8 mouse cellular contexts compared by ENCODE assay signal in genomic region chr12:104419136-104419462, GRCm38 (mm10). TPM values are rescaled to one million over a fixed set of nuclear protein-coding genes. Genes with fewer than 3 reads are reported as not detected.
DNase-seq lines count a peak whose midpoint lies in the region; ATAC-seq and TF ChIP-seq lines count a peak whose summit lies in the region.

No protein-coding gene starts in this region.

- H3K9me3 ChIP-seq in kidney, postnatal 0 days (replicated peaks; ENCODE audit: low read length) = no peaks in the 10 kb centered on the region
- H3K9me3 ChIP-seq in hindbrain, embryonic 12.5 days (replicated peaks) = no peaks in the 10 kb centered on the region
- no peaks in the 10 kb centered on the region for H3K9me3 ChIP-seq in neural tube, embryonic 14.5 days (ENCODE audit: control insufficient read depth, low read length)

- no peak overlapping the region for H3K4me3 ChIP-seq in kidney, postnatal 0 days (replicated peaks; ENCODE audit: low read depth, low read length)
- no peak overlapping the region for H3K4me3 ChIP-seq in hindbrain, embryonic 12.5 days
- H3K4me3 ChIP-seq in neural tube, embryonic 14.5 days (ENCODE audit: low read depth, low read length) = no peak overlapping the region

- TF ChIP-seq CTCF in kidney, postnatal 0 days (IDR thresholded peaks at IDR 0.05; ENCODE audit: low read depth) = peak; percentile 71
- TF ChIP-seq CTCF in brain, embryonic 14.5 days (IDR thresholded peaks at IDR 0.05; ENCODE audit: borderline replicate concordance, extremely low read depth, insufficient read depth, insufficient read length) = peak; percentile 65; the same call in 1 of the 2 replicates

- H3K4me1 ChIP-seq in kidney, postnatal 0 days (replicated peaks; ENCODE audit: insufficient read depth, low read length) = no peaks in the 10 kb centered on the region
- H3K4me1 ChIP-seq in hindbrain, embryonic 12.5 days = 0 out of 2 replicates have a peak, but pooled peaks cover 5% of the 10 kb centered on the region
- no peaks in the 10 kb centered on the region for H3K4me1 ChIP-seq in neural tube, embryonic 14.5 days (ENCODE audit: control insufficient read depth, insufficient read depth, low read length)

- no peaks in the 10 kb centered on the region for H3K27me3 ChIP-seq in kidney, postnatal 0 days (ENCODE audit: insufficient read depth, low read length)
- no peaks in the 10 kb centered on the region; the same call in 1 of the 2 replicates for H3K27me3 ChIP-seq in hindbrain, embryonic 12.5 days
- no peaks in the 10 kb centered on the region for H3K27me3 ChIP-seq in neural tube, embryonic 14.5 days (ENCODE audit: control insufficient read depth, insufficient read depth, low read length)

- no peak overlapping the region for H3K27ac ChIP-seq in kidney, postnatal 0 days
- H3K27ac ChIP-seq in hindbrain, embryonic 12.5 days = no peak overlapping the region
- no peak overlapping the region for H3K27ac ChIP-seq in neural tube, embryonic 14.5 days (ENCODE audit: low read depth, low read length)

- no peaks in the 10 kb centered on the region for H3K36me3 ChIP-seq in kidney, postnatal 0 days (ENCODE audit: insufficient read depth, low read length)
- no peaks in the 10 kb centered on the region for H3K36me3 ChIP-seq in hindbrain, embryonic 12.5 days
- H3K36me3 ChIP-seq in neural tube, embryonic 14.5 days (ENCODE audit: control insufficient read depth, insufficient read depth, low read length) = no peaks in the 10 kb centered on the region

- no peak overlapping the region for H3K4me2 ChIP-seq in kidney, postnatal 0 days (ENCODE audit: low read length)
- no peak overlapping the region for H3K4me2 ChIP-seq in hindbrain, embryonic 12.5 days (replicated peaks)
- no peak overlapping the region for H3K4me2 ChIP-seq in neural tube, embryonic 14.5 days (ENCODE audit: low read depth, low read length)

- no peak for TF ChIP-seq POLR2A in brain, embryonic 14.5 days (IDR thresholded peaks at IDR 0.05; ENCODE audit: borderline replicate concordance, extremely low read depth, insufficient read depth, insufficient read length, poor library complexity, severe bottlenecking)

- no peak for ATAC-seq in kidney, postnatal 0 days (replicated peaks; ENCODE audit: low FRiP score, low read depth)
- ATAC-seq in hindbrain, embryonic 12.5 days (ENCODE audit: low FRiP score) = peak; percentile 15; the same call in 1 of the 2 replicates
- peak; percentile 42; the same call in 1 of the 2 replicates for ATAC-seq in neural tube, embryonic 14.5 days (ENCODE audit: low read depth)

- 3% methylated on average over 2 of the region's 2 CpGs for WGBS in kidney, postnatal 0 days
- 9% methylated on average over 2 of the region's 2 CpGs for WGBS in hindbrain, embryonic 12.5 days
- 7% methylated on average over 2 of the region's 2 CpGs for WGBS in neural tube, embryonic 14.5 days

- no peak overlapping the region for H3K9ac ChIP-seq in kidney, postnatal 0 days (ENCODE audit: low read depth, low read length)
- no peak overlapping the region for H3K9ac ChIP-seq in hindbrain, embryonic 12.5 days
- H3K9ac ChIP-seq in neural tube, embryonic 14.5 days (replicated peaks; ENCODE audit: low read depth, low read length) = no peak overlapping the region

- no peak for DNase-seq in kidney, postnatal 0 days (ENCODE audit: low spot score)
- DNase-seq in kidney, adult 8-10 months = no peak
- no peak for DNase-seq in brain, embryonic 14.5 days (ENCODE audit: low read depth)
- DNase-seq in heart, adult 9 months (ENCODE audit: low spot score in 2 of 2) = no peak
- DNase-seq in cerebellum, adult 11 months = no peak
- no peak for DNase-seq in left cerebral cortex, adult 11 months (ENCODE audit: low spot score)

RNA-seq across cellular contexts. Expression of gene Serpina3n, which starts 12.6 kb away (rescaled TPM):
- polyA plus RNA-seq in kidney, postnatal 0 days (2015; fragmentation: Nextera tagmentation; extraction: Ambion mirVana) = 0.17 and 0.20 TPM in 2 replicates
- polyA plus RNA-seq in brain, embryonic 14.5 days (2012; rRNA removed) = 0.37 and 0.72 TPM in 2 replicates
- polyA plus RNA-seq in hindbrain, embryonic 12.5 days (2016; fragmentation: Nextera tagmentation; extraction: Ambion mirVana) = 0.17 and 0.18 TPM in 2 replicates
- 1.4 and 1.6 TPM in 2 replicates for polyA plus RNA-seq in neural tube, embryonic 14.5 days (2014; fragmentation: Nextera tagmentation; extraction: Ambion mirVana)

RNA-seq across cellular contexts. Expression of gene Gsc, which starts 54.0 kb away (rescaled TPM):
- polyA plus RNA-seq in kidney, postnatal 0 days (2015; fragmentation: Nextera tagmentation; extraction: Ambion mirVana) = not detected in 2 replicates
- 0.56 and 1.0 TPM in 2 replicates for polyA plus RNA-seq in brain, embryonic 14.5 days (2012; rRNA removed)
- polyA plus RNA-seq in hindbrain, embryonic 12.5 days (2016; fragmentation: Nextera tagmentation; extraction: Ambion mirVana) = 1.5 and 1.8 TPM in 2 replicates
- not detected in 2 replicates for polyA plus RNA-seq in neural tube, embryonic 14.5 days (2014; fragmentation: Nextera tagmentation; extraction: Ambion mirVana)
